Mouse (Mus musculus): ENCODE data around the gene Tmem135.
"Not testable (repeated sequence)": the region's sequence is repeated elsewhere in the genome, so short reads cannot be mapped to it uniquely, and the experiment has no call there.

GRCm38 (mm10) chr7:89322741-89323140 lies 81.3 kb downstream of the Tmem135 start:
- TF ChIP-seq POLR2A (IDR thresholded peaks at IDR 0.05; ENCODE audit: insufficient read length, low read depth); USF1 (IDR thresholded peaks at IDR 0.05; ENCODE audit: low read depth); SRF (IDR thresholded peaks at IDR 0.05; ENCODE audit: control insufficient read depth, insufficient read length, low read depth); MAX (IDR thresholded peaks at IDR 0.05; ENCODE audit: low read depth); TCF12 (IDR thresholded peaks at IDR 0.05; ENCODE audit: insufficient read depth, poor library complexity, severe bottlenecking); TCF3 (IDR thresholded peaks at IDR 0.05; ENCODE audit: insufficient read length, low read depth): not testable (repeated sequence)
